Mouse (Mus musculus): ENCODE measurements around the gene Trit1. TPM values are rescaled to one million over a fixed set of nuclear protein-coding genes. Genes with fewer than 3 reads are reported as not detected.

The Trit1 gene
- total RNA-seq, 2 experiments from 2014 or later, result 21.4 to 26.6 TPM

- DNase-seq (ENCODE audit: extremely low spot score in 1 of 2, low spot score in 2 of 2), result peak in 1 of 2 experiments; percentile 56
- intact Hi-C loops (cut with DNase I), result loop anchor here (2.0 to 10.0 kb wide), 3 partner anchors 88 to 1838 kb away; partner anchors contain the start of gene Mycl
Measured at GRCm38 (mm10) chr4:123082283-123083163, 66.1 kb downstream of the Trit1 start.

- intact Hi-C loops (cut with DNase I), result loop anchor here (2.0 to 10.0 kb wide), 3 partner anchors 89 to 1839 kb away; partner anchors contain the start of gene Mycl
- no peak for DNase-seq (ENCODE audit: extremely low spot score in 1 of 2, low spot score in 2 of 2)
Measured at GRCm38 (mm10) chr4:123083323-123083902, 67.0 kb downstream of the Trit1 start.

GRCm38 (mm10) chr4:123085290-123085689 is 68.9 kb downstream of the Trit1 start:
- intact Hi-C loops (cut with DNase I), result loop anchor here (10.0 kb wide), 1 partner anchor 1840 kb away; no protein-coding TSS in a partner anchor
- no peak for DNase-seq (ENCODE audit: extremely low spot score in 1 of 2, low spot score in 2 of 2)

- intact Hi-C loops (cut with DNase I), result loop anchor here (10.0 kb wide), 1 partner anchor 1842 kb away; no protein-coding TSS in a partner anchor
- DNase-seq (ENCODE audit: extremely low spot score in 1 of 2, low spot score in 2 of 2), result no peak
Measured at GRCm38 (mm10) chr4:123086381-123086780, 70.0 kb downstream of the Trit1 start.

GRCm38 (mm10) chr4:123092621-123093020 is 76.2 kb downstream of the Trit1 start:
- intact Hi-C loops (cut with DNase I), result no loop called here
- no peak for DNase-seq (ENCODE audit: extremely low spot score in 1 of 2, low spot score in 2 of 2)

- no peak for DNase-seq (ENCODE audit: extremely low spot score in 1 of 2, low spot score in 2 of 2)
- intact Hi-C loops (cut with DNase I), result no loop called here
Measured at GRCm38 (mm10) chr4:123093064-123093776, 76.8 kb downstream of the Trit1 start.

- intact Hi-C loops (cut with DNase I), result no loop called here
- no peak for DNase-seq (ENCODE audit: extremely low spot score in 1 of 2, low spot score in 2 of 2)
Measured at GRCm38 (mm10) chr4:123093869-123094268, 77.5 kb downstream of the Trit1 start.

Other genes with a start within 250 kb of the Trit1 start
- 10 to 100 TPM; 74.2 to 77.4 TPM for gene Ppt1, start 180.4 kb upstream of the Trit1 start, total RNA-seq (2021)
- gene Cap1, start 130.5 kb upstream of the Trit1 start, total RNA-seq (2021), result 100 to 1,000 TPM; 203 to 204 TPM
- 10 to 100 TPM; 47.0 to 58.6 TPM for gene Mfsd2a, start 55.4 kb upstream of the Trit1 start, total RNA-seq (2021)
- gene Mycl, start 20.9 kb upstream of the Trit1 start, total RNA-seq (2021), result 10 to 100 TPM; 35.0 to 39.2 TPM
- under 1 TPM; 0.26 to 0.54 TPM for gene Bmp8b, start 88.6 kb downstream of the Trit1 start, total RNA-seq (2021)
- under 1 TPM in 1 of 2 experiments, not detected in 1; 0.53 TPM for gene Oxct2b, start 99.7 kb downstream of the Trit1 start, total RNA-seq (2021)
- gene Ppie, start 123.4 kb downstream of the Trit1 start, total RNA-seq (2021), result 10 to 100 TPM; 18.8 to 22.7 TPM
- gene Hpcal4, start 166.6 kb downstream of the Trit1 start, total RNA-seq (2021), result 100 to 1,000 TPM; 234 to 238 TPM
- gene Nt5c1a, start 184.9 kb downstream of the Trit1 start, total RNA-seq (2021), result 1 to 10 TPM; 8.2 to 8.6 TPM
- gene Heyl, start 217.0 kb downstream of the Trit1 start, total RNA-seq (2021), result 1 to 10 TPM; 6.6 to 7.2 TPM
- 10 to 100 TPM; 42.4 to 47.5 TPM for gene Pabpc4, start 245.8 kb downstream of the Trit1 start, total RNA-seq (2021)

Data from left cerebral cortex, postnatal 10 days (tissue).